Mouse (Mus musculus) thymus, postnatal 0 days (tissue): ENCODE measurements around the gene Ppp1r12b. TPM values are rescaled to one million over a fixed set of nuclear protein-coding genes. Genes with fewer than 3 reads are reported as not detected.

ENCODE experiments used
- DNase-seq: peaks from one replicate; pipeline ENCODE4 v3.0.0-alpha.2; 2015; ENCODE audit warnings: low spot score
- polyA plus RNA-seq: library from polyadenylated mRNA; unstranded; fragments of >200 nt; fragmentation: Nextera tagmentation; extraction: Ambion mirVana; gene quantifications from 2 replicates; pipeline ENCODE4 v1.2.1, GENCODE M21; 2015

Gene Ppp1r12b
- polyA plus RNA-seq, 1 experiment from 2014 or later = 7.0 TPM

DNA sequence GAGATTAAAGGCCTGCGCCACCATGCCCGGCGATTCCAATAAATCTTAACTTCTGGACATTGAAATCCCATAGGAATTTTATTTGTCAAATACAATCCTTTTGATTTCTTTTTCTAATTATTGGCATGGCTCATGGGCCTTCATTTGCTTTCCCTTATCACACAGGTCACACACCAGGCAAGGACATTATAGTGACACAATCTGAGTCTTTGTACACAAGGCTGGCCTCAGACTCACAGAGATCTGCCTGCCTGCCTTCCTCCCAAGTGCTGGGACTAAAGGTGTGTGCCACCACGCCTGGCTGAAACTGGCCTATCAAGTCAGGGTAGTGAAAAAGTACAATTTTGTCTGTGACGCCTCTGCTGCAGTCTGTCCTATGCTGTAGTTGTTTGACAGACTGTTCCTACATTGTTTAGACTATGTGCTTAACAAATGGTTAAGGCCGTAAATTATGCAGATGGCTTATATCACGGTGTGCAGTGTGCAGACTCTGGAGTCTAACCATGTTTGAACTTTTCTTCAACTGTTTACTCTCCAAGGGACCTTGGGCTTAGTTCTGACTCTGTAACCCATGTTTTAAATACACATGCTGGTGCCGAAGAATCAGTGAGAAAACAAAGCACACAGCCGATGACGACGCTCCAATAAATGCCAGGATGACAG is 191.8 kb downstream of the Ppp1r12b start:
- no peak for DNase-seq

DNA sequence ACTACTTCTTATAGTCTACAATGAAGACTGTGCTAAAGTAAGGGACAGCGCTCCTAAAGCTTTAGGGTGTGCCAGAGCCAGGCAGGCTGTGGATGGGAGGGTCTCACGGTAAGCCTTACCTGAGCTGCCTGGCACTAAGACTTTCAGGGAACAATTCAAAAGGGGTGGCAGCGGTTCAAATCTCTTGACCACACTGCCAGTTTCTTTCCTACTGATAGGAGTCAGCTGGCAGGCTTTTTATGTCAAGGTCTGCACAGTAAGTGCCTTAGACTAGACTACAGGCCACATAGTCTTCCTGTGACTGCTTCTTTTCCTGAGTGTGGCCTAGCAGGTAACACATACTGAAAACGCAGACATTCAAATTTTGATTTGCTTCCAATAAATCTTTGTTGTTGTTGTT is 192.5 kb downstream of the Ppp1r12b start:
- no peak for DNase-seq

DNA sequence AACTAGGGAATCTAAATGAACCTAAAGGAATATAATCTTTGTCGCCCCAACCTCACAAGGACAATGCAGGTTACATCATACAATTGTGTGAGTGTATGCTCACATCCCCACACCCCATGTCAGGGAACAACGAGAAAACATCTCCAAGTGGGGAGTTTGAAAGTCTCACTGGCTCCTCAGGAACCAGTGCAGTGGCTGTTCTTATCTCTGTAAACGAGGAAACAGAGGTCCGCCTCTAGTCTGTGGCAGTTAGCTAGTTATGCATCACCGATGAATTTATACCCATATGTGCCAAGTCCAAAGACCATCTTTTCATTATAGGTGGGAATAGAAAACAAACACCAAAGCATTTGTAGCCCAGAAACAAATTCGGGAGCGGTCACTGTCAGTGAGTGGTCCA is 194.2 kb downstream of the Ppp1r12b start:
- no peak for DNase-seq

DNA sequence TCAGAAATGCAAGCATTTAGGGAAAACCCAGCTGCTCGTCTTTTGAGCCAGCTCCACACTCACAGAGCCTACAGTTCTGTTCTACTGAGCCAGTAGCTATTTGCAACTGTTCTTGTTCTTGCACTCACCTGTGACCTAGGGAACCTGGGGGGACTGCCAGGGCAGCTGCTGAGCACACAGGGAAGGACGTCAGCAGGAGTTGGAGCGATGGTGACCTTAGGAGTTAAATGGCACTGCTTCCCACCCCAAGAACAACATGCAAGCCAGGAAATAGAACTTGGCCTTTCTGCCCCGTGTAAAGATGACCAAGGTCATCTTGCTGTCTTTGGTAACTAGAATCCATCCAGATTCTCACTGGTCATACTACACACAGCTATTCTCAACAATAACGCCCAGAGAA is 195.1 kb downstream of the Ppp1r12b start:
- no peak for DNase-seq

DNA sequence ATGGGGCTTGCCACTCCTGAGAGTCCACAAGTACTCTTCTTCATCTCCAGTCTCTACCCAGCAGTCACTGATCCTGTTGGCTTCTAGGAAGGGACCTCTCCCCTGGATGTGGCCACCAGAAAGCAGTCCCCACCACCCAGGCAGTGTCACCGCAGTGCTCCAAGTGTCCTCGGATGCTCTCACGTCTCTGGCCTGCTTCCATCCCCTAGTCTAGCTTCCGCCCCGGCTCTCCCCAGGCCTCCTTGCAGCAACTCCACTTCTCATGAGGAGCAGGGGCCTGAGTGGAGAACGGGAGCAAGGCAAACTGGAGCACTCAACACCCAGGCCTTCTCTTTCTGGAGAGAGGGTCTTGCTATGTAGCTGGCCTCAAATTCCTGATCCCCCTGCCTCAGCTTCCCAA is 196.6 kb downstream of the Ppp1r12b start:
- DNase-seq = no peak

DNA sequence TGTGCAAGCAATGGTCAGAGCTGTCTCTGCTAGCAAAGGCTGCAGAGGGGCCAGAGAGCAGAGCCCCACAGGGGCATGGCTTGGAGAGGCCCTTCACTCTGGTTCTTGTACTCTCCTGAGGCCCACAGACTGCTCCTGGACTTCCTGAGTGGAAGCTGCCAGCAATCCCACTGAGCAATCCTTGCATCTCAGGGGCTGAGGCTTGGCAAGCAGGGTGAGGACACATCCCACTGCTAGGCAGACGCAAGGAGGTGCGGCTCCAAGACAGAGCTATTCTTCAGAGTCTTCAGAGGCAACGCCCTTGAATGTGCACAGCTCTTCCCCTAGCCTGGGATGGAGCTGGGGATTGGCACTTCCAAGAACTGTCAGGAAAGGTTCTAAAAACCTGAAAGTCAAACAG is 198.5 kb downstream of the Ppp1r12b start:
- DNase-seq = no peak

DNA sequence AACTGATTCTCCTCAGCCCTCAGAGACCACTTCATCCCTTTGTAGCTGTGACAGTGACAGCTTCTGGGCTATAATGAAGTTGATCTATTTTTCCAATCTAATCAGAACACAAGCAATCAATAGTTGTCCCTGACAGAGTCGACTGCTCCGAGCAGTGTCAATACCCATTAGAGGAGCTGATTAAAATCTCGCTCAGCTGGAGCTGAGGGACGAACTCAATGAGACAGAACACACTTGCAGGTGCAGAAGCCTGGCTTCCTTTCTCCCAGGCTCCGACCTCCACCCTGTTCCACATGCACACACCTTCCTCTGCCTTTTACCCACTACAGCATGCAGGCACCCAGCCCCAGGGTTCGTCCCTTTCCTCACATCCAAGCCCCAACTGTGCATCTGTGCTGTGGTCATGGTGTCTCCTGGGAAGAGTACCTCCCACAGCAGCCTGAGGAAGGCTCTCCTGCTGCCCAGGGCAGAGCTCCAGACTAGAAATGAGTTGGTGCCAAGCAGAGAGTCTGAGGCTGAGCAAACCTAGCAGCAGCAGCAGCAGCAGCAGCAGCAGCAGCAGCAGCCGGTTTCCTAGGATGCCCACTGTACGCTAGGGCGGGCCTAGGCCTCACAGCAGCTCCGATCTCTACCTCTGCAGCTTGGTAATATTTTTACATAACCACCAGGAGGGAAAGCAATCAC is 199.4 kb downstream of the Ppp1r12b start:
- no peak for DNase-seq

DNA sequence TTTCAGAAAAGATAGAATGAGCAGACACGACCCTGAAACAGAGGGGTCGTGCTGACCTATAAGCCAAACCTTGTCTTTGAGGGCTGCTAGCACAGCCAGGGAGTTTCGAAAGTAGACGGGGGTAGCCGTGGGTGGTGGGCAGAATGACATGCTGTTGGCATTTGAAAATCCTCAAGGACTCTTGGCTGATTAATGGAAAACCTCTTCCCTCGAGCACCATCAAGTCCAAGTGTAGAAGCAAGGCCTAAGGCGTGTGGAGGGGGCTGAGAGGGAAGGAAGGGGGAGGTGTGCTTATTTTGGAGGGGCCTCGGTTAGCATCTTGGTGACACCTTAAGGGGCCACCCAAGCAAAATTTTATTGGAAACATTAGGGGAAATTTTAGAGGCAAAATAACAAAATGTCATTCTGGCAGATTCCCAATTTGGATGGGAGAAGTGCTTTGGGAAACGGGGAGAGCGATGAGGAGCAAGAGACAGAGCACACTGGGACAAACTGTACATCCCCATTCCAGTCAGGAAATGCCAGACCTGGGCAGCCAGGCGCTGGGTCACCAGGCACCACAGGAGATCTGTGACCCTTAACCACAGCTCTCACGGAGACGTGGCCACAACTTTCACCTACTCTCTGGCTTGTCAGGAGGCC is 200.1 kb downstream of the Ppp1r12b start:
- DNase-seq = no peak

DNA sequence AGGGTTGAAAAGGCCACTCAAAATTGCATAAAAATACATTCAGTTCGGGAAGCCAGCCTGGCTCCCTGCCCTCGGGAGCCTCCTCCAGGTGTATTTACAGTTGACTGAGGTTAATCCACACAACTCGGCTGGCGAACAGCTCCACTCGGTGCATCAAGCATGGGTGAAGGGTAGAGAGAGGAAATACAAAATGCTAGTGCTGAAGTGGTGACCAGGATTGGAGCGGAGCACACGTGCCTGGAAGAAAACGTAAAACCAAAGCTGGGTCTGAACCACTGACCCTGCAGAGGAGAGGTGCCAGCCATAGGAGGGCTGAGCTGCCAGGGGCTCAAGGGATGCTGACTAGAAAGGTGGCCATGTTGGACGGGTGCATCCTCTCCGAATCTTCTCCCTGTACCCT is 200.9 kb downstream of the Ppp1r12b start:
- DNase-seq = no peak

DNA sequence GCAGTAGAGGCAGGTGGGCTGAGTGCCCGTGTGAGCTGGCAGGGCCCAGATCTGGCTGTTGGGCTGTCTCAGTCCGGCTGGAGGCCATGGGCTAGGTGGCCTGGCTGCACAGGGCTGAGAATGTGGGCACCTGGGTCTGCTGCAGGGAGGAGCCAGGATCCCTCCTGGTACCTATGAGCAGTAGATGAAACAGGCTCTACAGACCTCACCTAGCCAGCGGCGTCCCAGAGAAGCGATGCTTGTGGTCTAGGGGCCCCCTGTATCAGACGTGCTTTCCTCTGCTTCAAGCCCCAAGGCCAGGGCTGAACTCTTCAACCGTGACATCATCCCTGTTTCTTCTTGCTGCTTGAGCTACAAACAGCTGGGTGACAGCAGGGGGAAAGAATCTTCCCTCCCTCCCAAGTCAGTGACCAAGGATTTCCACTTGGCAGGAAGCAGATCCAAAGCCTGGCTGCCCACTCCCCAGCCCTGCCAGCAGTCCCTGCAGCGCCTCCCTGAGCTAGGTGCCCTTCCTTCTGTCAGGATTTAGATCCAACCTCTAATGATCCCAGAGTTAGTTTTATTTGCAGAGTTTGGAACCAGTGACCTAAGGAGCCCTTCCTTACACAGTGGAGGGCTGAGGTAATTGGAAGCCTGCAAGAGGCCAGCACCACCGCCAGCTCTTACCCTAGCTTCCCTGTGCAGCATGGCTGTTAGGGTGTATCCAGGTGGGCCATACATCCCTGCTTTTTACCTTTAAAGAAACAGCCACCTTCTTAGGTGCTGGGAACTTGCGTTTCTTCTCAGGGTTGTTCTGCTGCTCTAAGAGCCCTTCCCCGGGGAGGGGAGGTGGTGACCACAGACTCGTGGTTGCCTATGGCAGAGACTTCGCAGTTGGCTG is 201.8 kb downstream of the Ppp1r12b start:
- DNase-seq = no peak

DNA sequence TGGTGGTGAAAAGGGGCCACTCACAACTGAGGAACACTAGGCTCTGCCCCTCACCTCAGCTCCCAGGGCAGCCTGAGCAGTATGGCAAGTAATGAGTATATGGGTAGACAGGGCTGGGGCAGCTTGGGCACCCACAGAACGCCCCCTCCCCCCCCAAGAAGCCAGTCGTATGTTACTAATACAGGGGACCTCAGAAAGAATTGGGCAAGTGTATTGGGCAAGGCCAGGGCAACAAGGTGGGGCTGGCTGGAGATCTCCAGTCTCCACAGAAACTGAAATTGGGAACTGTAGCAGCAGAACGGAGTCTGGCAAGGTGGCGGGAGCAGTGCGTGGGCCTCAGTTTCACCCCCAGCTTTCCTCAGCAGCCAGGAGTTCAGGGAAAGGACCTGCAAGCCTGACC is 203.3 kb downstream of the Ppp1r12b start:
- no peak for DNase-seq

DNA sequence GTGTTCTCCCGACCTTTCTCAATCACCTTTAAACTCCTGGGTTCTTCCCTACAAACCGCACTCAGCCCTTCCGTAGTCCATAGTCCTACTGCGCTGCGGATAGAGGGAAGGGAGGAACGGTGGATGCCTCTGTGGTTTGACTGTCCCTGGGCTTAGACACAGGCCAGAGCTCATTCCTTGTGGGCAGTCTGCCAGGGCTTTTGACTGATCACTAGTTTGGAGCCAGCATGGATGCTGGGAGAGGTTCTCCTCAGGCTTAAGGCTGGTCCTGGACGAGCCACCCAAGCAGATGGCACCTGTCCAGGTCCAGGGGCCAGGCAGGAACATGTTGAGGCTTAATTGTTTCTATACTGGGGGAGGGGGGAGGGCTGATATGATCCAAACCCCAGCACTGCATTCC is 205.9 kb downstream of the Ppp1r12b start:
- DNase-seq = no peak

DNA sequence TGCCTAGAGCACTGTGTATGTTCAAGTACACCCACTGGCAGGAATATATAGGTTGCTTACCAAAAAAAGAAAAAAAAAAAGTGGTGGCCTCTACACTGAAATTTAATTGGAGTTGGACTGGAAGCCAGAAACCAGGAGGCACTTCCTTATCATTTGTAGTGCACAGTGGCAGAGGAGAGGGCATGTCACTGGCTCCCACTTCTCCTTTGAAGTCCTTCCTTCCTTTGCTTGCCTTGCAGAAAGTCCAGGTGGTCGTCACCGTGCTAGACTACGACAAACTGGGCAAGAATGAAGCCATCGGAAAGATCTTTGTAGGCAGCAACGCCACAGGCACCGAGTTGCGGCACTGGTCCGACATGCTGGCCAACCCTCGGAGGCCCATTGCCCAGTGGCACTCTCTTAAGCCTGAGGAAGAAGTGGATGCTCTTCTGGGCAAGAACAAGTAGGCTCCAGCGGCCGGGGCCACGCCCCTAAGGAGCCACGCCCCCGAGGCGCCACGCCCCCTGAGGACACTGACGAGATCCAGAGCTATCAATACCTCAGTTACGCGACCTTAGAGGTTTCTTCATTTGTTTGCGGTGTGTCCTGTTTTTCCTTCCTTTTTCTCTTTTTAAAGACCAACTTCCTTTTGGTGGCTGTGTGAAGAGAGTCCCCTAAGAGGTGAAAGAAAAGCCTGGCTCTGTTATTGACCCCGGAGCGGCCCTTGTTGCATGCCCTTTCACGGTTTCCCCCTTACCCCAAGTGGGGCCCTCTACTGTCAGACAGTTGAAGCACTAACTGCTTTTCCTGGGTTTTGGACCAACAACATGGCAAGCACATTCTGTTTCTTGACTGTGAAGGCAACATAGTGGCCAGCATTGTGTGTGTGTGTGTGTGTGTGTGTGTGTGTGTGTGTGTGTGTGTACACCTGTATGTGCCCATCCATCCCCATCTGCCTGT is 208.2 kb downstream of the Ppp1r12b start:
- peak; percentile 73 for DNase-seq

DNA sequence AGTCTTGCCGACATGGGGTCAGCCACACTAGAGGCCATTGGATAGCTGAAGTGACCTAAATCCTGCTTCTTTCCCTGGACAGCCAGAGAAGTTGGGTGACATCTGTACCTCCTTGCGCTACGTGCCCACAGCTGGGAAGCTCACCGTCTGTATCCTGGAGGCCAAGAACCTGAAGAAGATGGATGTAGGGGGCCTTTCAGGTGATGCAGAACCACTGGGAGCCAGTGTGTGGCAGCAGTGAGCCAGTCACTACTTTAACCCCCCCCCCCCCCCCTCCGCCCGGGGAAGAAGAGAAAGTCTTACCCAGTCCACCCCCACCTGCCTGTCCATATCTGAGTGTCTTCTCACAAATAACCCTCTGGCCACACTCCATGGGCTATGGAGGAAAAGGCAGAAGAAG is 210.1 kb downstream of the Ppp1r12b start:
- DNase-seq = peak; percentile 14

DNA sequence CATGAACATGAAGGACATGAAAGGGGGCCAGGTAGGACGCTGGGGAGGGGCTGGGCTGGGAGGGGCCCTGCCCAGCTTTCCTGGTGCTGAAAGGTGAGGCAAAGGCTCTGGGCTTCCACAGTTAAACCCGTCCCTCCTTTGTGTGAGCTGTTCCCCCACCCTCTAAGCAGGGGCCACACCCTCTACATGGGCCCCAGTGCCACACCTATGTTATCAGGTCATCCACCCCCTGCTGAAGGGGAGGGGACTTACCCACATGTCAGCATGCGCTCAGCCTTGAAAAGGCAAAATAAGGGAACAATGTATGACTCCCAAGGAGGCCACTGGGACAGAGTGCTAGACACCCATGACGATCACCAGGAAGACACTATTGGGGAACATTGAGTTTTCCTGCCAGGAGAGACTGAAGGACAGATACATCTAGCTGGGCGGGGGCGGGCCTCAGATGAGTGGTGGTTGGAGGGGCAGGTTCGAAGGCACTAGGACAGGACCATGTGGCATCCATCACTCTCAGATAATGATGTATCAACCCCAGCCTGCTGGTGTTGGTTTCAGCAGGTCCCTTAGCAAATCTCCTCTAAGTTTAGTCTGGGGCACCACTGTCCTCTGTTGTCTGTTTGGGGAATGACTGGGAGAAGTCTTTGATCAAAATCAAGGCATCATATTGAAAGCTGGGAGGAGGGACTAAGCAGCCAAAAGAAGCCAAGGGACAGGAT is 213.6 kb downstream of the Ppp1r12b start:
- DNase-seq = no peak

DNA sequence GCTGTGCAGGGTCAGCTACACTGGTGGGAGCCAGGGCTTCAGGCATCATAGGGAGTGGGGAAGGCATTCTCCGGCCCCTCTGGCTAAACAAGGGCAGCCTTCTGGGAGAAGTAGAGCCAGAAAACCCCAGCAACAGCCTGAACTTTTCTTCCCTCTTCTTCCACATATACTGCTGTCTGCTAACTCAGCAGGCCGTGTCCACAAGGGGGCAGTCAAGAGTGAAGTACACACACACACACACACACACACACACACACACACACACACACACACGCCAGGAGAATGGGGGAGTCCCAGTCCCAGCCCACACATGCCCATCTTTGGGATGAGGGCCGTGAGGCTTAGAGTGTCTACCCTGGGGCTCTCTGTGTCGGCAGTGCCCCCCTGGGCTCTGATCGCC is 214.3 kb downstream of the Ppp1r12b start:
- DNase-seq = no peak

DNA sequence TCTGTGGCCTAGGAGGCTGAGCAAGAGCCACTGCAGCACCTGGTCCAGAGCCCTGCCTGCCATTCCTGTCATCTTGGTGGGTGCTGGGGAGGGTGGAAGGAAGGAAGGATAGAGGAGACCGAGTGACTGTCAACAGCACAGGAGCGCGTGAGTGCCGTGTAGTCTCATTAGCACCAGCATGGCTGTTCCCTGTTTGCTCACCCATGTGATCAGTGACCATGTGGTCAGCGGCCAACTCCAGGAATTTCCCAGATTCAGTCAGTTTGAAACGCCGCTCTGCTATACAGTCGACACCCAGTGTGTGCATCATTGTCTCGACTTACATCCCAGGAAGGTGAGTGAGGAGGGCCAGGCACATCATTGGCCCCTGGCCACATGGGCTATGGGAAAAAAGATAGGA is 218.3 kb downstream of the Ppp1r12b start:
- no peak for DNase-seq

DNA sequence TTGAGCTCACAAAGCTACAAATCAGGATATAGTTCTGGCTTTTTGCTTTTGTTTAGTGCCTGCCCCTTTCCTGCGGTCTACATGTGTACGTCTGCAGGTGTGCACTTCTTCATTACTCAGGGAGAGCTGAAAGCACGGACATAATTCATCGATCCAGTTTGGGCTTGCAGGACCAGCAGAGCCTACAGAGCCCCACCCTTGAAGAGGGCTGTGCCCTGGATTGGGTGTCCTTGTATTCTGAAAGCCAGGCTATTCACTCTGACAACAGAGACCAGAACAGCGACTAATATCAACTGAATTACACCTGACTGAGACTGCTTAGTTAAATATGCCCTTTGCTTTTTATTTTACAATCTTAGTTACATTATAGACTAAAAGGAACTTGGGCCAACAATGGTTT is 222.1 kb downstream of the Ppp1r12b start:
- DNase-seq = no peak

DNA sequence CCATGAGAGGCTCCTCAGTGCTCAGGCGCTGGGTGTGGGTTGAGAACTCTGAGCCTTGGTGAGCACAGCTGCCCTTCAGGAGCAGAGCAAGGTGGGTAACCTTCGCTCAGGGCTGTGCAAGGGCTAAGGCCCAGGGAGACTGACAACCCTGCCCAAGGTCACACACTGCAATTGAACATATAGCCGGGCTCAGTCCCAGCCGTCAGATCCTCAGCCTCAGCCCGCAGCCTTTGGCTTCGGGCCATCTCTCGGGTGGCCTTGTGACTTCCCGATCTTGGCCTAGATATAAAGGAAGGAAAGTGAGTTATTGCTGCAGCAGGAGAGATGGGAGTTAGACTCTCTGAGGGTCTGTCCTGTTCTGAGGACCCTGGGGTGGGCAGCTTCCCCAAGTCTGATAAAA is 228.5 kb downstream of the Ppp1r12b start:
- no peak for DNase-seq

DNA sequence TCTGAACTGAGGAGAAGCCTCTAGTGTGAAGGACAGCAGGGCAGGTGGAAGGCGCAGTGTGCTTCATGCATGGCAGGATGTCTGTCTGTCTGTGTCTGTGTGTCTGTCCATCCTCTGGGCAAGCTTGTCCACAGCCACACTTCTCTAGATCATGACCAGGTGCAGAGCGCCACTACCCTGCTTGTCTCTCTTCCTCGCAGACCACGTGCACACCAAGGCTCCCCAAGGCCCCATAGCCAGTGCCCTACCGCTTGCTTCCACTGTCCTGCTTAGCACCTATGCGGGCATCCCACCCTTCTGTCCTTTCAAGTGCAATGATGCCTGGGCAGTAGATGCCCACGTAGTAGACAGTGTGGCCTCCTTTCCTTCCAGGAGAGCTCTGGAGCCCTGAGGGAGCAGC is 229.3 kb downstream of the Ppp1r12b start:
- no peak for DNase-seq
